Mouse (Mus musculus): ENCODE measurements at regions not wholly inside any gene's neighbourhood (a gene's known extent, or its start where the extent isn't known, plus 50 kb on each side); places are given as distances from the start of the nearest gene placed in this dataset.

DNA sequence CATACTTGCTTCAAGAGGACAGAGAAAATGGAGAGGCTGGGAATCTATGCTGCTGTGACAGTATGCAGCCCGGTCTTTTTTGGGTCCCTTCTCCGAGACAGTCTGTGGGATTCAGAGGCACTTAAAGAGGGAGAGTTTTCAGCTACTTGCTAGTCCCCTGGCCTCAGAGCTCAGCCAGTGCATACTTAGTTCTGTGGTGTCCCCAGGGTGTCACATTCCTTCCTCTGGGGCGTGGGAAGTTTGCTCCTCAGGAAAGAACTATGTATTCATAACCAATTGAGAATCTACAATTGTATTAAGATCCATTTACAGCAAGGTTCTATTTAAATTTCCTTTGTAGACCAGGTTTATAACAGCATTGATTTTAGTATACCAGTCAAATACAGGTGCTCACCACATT is 1328.1 kb upstream of the Zeb2 start:
- Histone ChIP-seq H3K9ac (ENCODE audit: low read length) (no peak overlapping the region), H3K4me1 (replicated peaks; ENCODE audit: control insufficient read depth, insufficient read depth, low read length) (peaks cover 28% of the 10 kb centered on the region), H3K36me3 (ENCODE audit: control insufficient read depth, insufficient read depth, low read length) (no peaks in the 10 kb centered on the region), H3K4me3 (ENCODE audit: low read length) (no peak overlapping the region), H3K27me3 (ENCODE audit: control insufficient read depth, insufficient read depth, low read depth, low read length) (no peaks in the 10 kb centered on the region), H3K27ac (ENCODE audit: low read length) (no peak overlapping the region; the same call in 1 of the 2 replicates), H3K9me3 (ENCODE audit: control insufficient read depth, low read length) (no peaks in the 10 kb centered on the region), H3K4me2 (ENCODE audit: low read depth, low read length) (no peak overlapping the region)
- ATAC-seq (ENCODE audit: low read depth), result no peak
- 68% methylated on average over 3 of the region's 3 CpGs for WGBS

GRCm38 (mm10) chr2:46443686-46444180 is 1326.5 kb upstream of the Zeb2 start:
- 4% methylated on average over 5 of the region's 5 CpGs for WGBS
- H3K4me3 ChIP-seq (ENCODE audit: low read length), result no peak overlapping the region

GRCm38 (mm10) chr2:46443061-46443685 is 1326.0 kb upstream of the Zeb2 start:
- peak; percentile 92 for ATAC-seq (ENCODE audit: low read depth)
- H3K27me3 ChIP-seq (ENCODE audit: control insufficient read depth, insufficient read depth, low read depth, low read length), result no peaks in the 10 kb centered on the region
- peaks cover 28% of the 10 kb centered on the region for H3K4me1 ChIP-seq (replicated peaks; ENCODE audit: control insufficient read depth, insufficient read depth, low read length)
- H3K9ac ChIP-seq (ENCODE audit: low read length), result peak overlapping the region; percentile 3; the same call in 1 of the 2 replicates
- H3K4me3 ChIP-seq (ENCODE audit: low read length), result peak overlapping the region; percentile 3; the same call in 1 of the 2 replicates
- peak overlapping the region; percentile 89 for H3K27ac ChIP-seq (ENCODE audit: low read length)
- H3K4me2 ChIP-seq (ENCODE audit: low read depth, low read length), result peak overlapping the region; percentile 24
- 7% methylated on average over 6 of the region's 6 CpGs for WGBS
- H3K9me3 ChIP-seq (ENCODE audit: control insufficient read depth, low read length), result no peaks in the 10 kb centered on the region
- H3K36me3 ChIP-seq (ENCODE audit: control insufficient read depth, insufficient read depth, low read length), result no peaks in the 10 kb centered on the region

More at GRCm38 (mm10) chr2:46443686-46444180, 1326.5 kb upstream of the Zeb2 start:
- peak; percentile 87 for ATAC-seq (ENCODE audit: low read depth)
- H3K36me3 ChIP-seq (ENCODE audit: control insufficient read depth, insufficient read depth, low read length), result no peaks in the 10 kb centered on the region
- no peaks in the 10 kb centered on the region for H3K9me3 ChIP-seq (ENCODE audit: control insufficient read depth, low read length)
- H3K27me3 ChIP-seq (ENCODE audit: control insufficient read depth, insufficient read depth, low read depth, low read length), result no peaks in the 10 kb centered on the region
- H3K4me1 ChIP-seq (replicated peaks; ENCODE audit: control insufficient read depth, insufficient read depth, low read length), result peaks cover 28% of the 10 kb centered on the region
- H3K27ac ChIP-seq (ENCODE audit: low read length), result peak overlapping the region; percentile 89
- no peak overlapping the region for H3K9ac ChIP-seq (ENCODE audit: low read length)
- H3K4me2 ChIP-seq (ENCODE audit: low read depth, low read length), result peak overlapping the region; percentile 24

- Histone ChIP-seq H3K27me3 (ENCODE audit: control insufficient read depth, insufficient read depth, low read depth, low read length) (no peaks in the 10 kb centered on the region), H3K9ac (ENCODE audit: low read length) (peak overlapping the region; percentile 55), H3K27ac (ENCODE audit: low read length) (peak overlapping the region; percentile 89), H3K4me2 (ENCODE audit: low read depth, low read length) (peak overlapping the region; percentile 24), H3K4me1 (replicated peaks; ENCODE audit: control insufficient read depth, insufficient read depth, low read length) (peaks cover 28% of the 10 kb centered on the region), H3K4me3 (ENCODE audit: low read length) (no peak overlapping the region; the same call in 1 of the 2 replicates), H3K36me3 (ENCODE audit: control insufficient read depth, insufficient read depth, low read length) (no peaks in the 10 kb centered on the region), H3K9me3 (ENCODE audit: control insufficient read depth, low read length) (no peaks in the 10 kb centered on the region)
- WGBS, result 22% methylated on average over 6 of the region's 6 CpGs
- ATAC-seq (ENCODE audit: low read depth), result no peak
Measured at GRCm38 (mm10) chr2:46442576-46442975, 1325.4 kb upstream of the Zeb2 start.

GRCm38 (mm10) chr2:46441927-46442326 is 1324.7 kb upstream of the Zeb2 start:
- no peaks in the 10 kb centered on the region for H3K27me3 ChIP-seq (ENCODE audit: control insufficient read depth, insufficient read depth, low read depth, low read length)
- no peak for ATAC-seq (ENCODE audit: low read depth)
- no peak overlapping the region; the same call in 1 of the 2 replicates for H3K9ac ChIP-seq (ENCODE audit: low read length)
- no peaks in the 10 kb centered on the region for H3K9me3 ChIP-seq (ENCODE audit: control insufficient read depth, low read length)
- peak overlapping the region; percentile 89 for H3K27ac ChIP-seq (ENCODE audit: low read length)
- peaks cover 28% of the 10 kb centered on the region for H3K4me1 ChIP-seq (replicated peaks; ENCODE audit: control insufficient read depth, insufficient read depth, low read length)
- no peaks in the 10 kb centered on the region for H3K36me3 ChIP-seq (ENCODE audit: control insufficient read depth, insufficient read depth, low read length)
- H3K4me2 ChIP-seq (ENCODE audit: low read depth, low read length), result no peak overlapping the region; the same call in 1 of the 2 replicates
- WGBS, result 87% methylated on average over 8 of the region's 8 CpGs
- no peak overlapping the region for H3K4me3 ChIP-seq (ENCODE audit: low read length)

DNA sequence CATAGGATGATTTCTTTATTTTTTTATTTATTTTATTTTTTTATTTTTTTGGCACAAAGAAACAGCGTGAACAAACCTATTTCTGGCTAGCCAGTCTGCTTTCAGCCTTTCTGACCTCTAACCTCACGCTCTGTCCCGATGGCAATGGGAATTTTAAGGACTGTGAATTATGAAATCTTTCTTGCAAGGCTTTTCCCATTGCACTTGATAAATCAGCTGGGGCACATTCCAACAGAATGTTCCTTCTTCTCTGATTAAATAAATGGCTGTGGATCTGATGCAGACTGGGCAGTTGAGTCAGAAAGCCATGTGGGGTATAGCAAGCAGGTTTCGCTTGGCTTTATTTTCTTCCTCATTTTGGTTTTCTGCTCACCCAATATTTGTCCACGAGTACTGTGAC is 1324.2 kb upstream of the Zeb2 start:
- H3K27me3 ChIP-seq (ENCODE audit: control insufficient read depth, insufficient read depth, low read depth, low read length), result no peaks in the 10 kb centered on the region
- ATAC-seq (ENCODE audit: low read depth), result no peak

DNA sequence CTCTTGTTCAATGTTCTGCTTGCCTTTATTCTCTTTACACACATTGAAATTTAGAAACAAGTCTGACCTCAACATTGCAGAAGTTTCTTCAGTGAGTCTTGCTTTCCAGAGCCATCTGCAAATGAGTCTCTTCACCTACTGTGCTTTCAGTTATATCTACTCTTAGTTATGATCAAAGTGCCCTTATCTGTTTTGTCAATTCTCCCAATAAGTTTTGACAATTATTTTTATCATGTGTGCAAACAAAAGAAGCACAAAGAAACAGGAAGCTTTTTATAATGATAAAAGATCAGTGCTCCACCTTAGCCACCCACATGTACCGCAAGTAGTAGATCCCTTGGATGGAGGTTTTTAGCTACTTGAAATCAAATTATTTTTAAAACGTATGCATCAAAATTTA is 1322.8 kb upstream of the Zeb2 start:
- Histone ChIP-seq H3K27me3 (ENCODE audit: control insufficient read depth, insufficient read depth, low read depth, low read length) (no peaks in the 10 kb centered on the region), H3K9ac (ENCODE audit: low read length) (no peak overlapping the region), H3K4me1 (replicated peaks; ENCODE audit: control insufficient read depth, insufficient read depth, low read length) (peaks cover 26% of the 10 kb centered on the region), H3K9me3 (ENCODE audit: control insufficient read depth, low read length) (no peaks in the 10 kb centered on the region), H3K4me2 (ENCODE audit: low read depth, low read length) (no peak overlapping the region), H3K4me3 (ENCODE audit: low read length) (no peak overlapping the region), H3K36me3 (ENCODE audit: control insufficient read depth, insufficient read depth, low read length) (no peaks in the 10 kb centered on the region), H3K27ac (ENCODE audit: low read length) (no peak overlapping the region)
- WGBS, result 88% methylated on average over 2 of the region's 2 CpGs
- ATAC-seq (ENCODE audit: low read depth), result no peak

More for the DNA sequence above, 1324.2 kb upstream of the Zeb2 start:
- no peak overlapping the region for H3K27ac ChIP-seq (ENCODE audit: low read length)
- peaks cover 28% of the 10 kb centered on the region for H3K4me1 ChIP-seq (replicated peaks; ENCODE audit: control insufficient read depth, insufficient read depth, low read length)
- 71% methylated on average over 5 of the region's 5 CpGs for WGBS
- no peaks in the 10 kb centered on the region for H3K9me3 ChIP-seq (ENCODE audit: control insufficient read depth, low read length)
- no peaks in the 10 kb centered on the region for H3K36me3 ChIP-seq (ENCODE audit: control insufficient read depth, insufficient read depth, low read length)
- no peak overlapping the region for H3K4me3 ChIP-seq (ENCODE audit: low read length)
- H3K9ac ChIP-seq (ENCODE audit: low read length), result no peak overlapping the region
- H3K4me2 ChIP-seq (ENCODE audit: low read depth, low read length), result no peak overlapping the region

DNA sequence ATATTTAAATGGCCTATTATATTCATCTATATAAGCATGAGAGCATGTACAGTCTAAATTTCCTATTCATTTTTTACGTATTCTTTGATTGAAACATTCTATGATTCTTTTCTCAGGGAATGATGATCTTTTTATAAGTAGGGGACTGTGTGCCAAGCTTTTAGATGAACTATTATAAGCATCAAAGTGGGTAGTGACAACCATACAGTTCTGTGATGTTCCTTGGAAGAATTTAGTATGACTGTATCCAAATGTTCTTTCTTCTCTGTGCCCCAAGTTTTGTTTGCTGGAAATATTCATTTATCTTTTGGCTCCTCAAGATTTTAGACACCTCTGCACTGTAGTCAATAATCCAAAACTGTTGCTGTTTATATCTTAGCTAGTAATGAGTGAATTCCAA is 1301.1 kb upstream of the Zeb2 start:
- Histone ChIP-seq H3K36me3 (ENCODE audit: control insufficient read depth, insufficient read depth, low read length) (no peaks in the 10 kb centered on the region), H3K9ac (ENCODE audit: low read length) (no peak overlapping the region)
- ATAC-seq (ENCODE audit: low read depth), result no peak

DNA sequence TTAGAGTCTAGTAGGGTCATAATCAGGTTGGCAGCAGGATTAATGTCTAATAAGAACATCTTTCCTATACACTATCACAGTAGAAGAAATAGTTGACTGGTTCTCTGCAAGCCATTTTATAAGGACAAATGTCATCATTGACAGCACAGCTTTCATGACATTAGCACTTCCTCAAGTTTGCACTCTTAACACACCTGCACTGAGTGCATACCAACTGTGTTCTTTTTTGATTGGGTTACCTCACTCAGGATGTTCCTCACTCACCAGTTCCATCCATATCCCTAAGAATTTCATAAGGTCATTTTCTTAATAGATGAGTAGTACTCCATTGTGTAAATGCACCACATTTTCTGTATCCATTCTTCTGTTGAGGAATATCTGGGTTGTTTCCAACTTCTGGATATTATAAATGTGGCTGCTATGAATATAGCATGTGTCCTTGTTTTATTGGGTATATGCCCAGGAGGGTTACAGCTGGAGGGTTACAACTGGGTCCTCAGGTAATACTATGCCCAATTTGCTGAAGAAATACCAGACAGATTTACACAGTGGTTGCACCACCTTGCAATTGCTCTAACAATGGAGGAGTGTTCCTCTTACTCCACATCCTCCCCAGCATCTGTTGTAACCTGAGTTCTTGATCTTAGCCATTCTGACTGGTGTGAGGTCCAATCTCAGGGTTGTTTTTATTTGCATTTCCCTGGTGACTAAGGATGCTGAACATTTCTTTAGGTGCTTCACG is 1285.3 kb upstream of the Zeb2 start:
- Histone ChIP-seq H3K4me2 (ENCODE audit: low read depth, low read length) (no peak overlapping the region), H3K27me3 (ENCODE audit: control insufficient read depth, insufficient read depth, low read depth, low read length) (no peaks in the 10 kb centered on the region), H3K4me1 (replicated peaks; ENCODE audit: control insufficient read depth, insufficient read depth, low read length) (no peaks in the 10 kb centered on the region), H3K9me3 (ENCODE audit: control insufficient read depth, low read length) (no peaks in the 10 kb centered on the region), H3K36me3 (ENCODE audit: control insufficient read depth, insufficient read depth, low read length) (no peaks in the 10 kb centered on the region), H3K27ac (ENCODE audit: low read length) (no peak overlapping the region), H3K4me3 (ENCODE audit: low read length) (no peak overlapping the region), H3K9ac (ENCODE audit: low read length) (no peak overlapping the region)
- WGBS, result 88% methylated on average over 1 of the region's 1 CpGs
- no peak for ATAC-seq (ENCODE audit: low read depth)

More for the DNA sequence above, 1301.1 kb upstream of the Zeb2 start:
- no peaks in the 10 kb centered on the region for H3K4me1 ChIP-seq (replicated peaks; ENCODE audit: control insufficient read depth, insufficient read depth, low read length)
- no peak overlapping the region for H3K4me3 ChIP-seq (ENCODE audit: low read length)
- no peak overlapping the region for H3K27ac ChIP-seq (ENCODE audit: low read length)
- H3K27me3 ChIP-seq (ENCODE audit: control insufficient read depth, insufficient read depth, low read depth, low read length), result no peaks in the 10 kb centered on the region
- no peak overlapping the region for H3K4me2 ChIP-seq (ENCODE audit: low read depth, low read length)
- no peaks in the 10 kb centered on the region for H3K9me3 ChIP-seq (ENCODE audit: control insufficient read depth, low read length)
- 91% methylated on average over 1 of the region's 1 CpGs for WGBS
